Mouse (Mus musculus) heart, embryonic 14.5 days (tissue): ENCODE results near the gene Cabs1. TPM values are rescaled to one million over a fixed set of nuclear protein-coding genes. Genes with fewer than 3 reads are reported as not detected.

Source experiments
- ATAC-seq: fragments of 200-750 bp; cut with Nextera tagmentation; 2 replicates; pipeline ENCODE4 v1.8.0; 2017; ENCODE audit warnings: low read depth, moderate TSS enrichment; ENCODE audit not compliant: insufficient number of reproducible peaks, insufficient read depth, low FRiP score
- H3K27ac ChIP-seq, 2 experiments: fragments of 200-500 bp in 1 of 2; fragments of 300-500 bp in 1 of 2; sonication (generic) in 1 of 2; replicated peaks in 1 of 2; 2 replicates each; pipeline ENCODE4 v1.5.1; 2012 to 2014; ENCODE audit warnings: low read depth in 2 of 2, low read length in 2 of 2, control low read depth in 1 of 2, mild to moderate bottlenecking in 1 of 2, mixed read lengths in 1 of 2; ENCODE audit not compliant: control insufficient read depth in 1 of 2, insufficient read depth in 1 of 2
- H3K27me3 ChIP-seq: fragments of 300-500 bp; sonication (generic); 2 replicates; pipeline ENCODE4 v1.6.1; 2014; ENCODE audit warnings: mild to moderate bottlenecking, low read length, control low read depth; ENCODE audit not compliant: control insufficient read depth, insufficient read depth
- H3K36me3 ChIP-seq: fragments of 300-500 bp; sonication (generic); 2 replicates; pipeline ENCODE4 v1.6.1; 2014; ENCODE audit warnings: mild to moderate bottlenecking, control low read depth, low read length, mixed read lengths; ENCODE audit not compliant: control insufficient read depth, insufficient read depth
- H3K4me1 ChIP-seq, 2 experiments: fragments of 200-500 bp in 1 of 2; fragments of 300-500 bp in 1 of 2; sonication (generic) in 1 of 2; 2 replicates each; pipeline ENCODE4 v1.6.1; 2012 to 2014; ENCODE audit warnings: low read length in 2 of 2, control low read depth in 1 of 2, mixed read lengths in 1 of 2; ENCODE audit not compliant: control insufficient read depth in 2 of 2, insufficient read depth in 2 of 2
- H3K4me2 ChIP-seq: fragments of 300-500 bp; sonication (generic); 2 replicates; pipeline ENCODE4 v1.6.1; 2014; ENCODE audit warnings: mild to moderate bottlenecking, low read length
- H3K4me3 ChIP-seq, 2 experiments: fragments of 200-500 bp in 1 of 2; fragments of 300-500 bp in 1 of 2; sonication (generic) in 1 of 2; 2 replicates each; pipeline ENCODE4 v1.5.1; 2012 to 2014; ENCODE audit warnings: low read length in 2 of 2, mild to moderate bottlenecking in 2 of 2, control low read depth in 1 of 2, low read depth in 1 of 2, moderate library complexity in 1 of 2; ENCODE audit not compliant: control insufficient read depth in 1 of 2, insufficient read depth in 1 of 2
- H3K9ac ChIP-seq: fragments of 300-500 bp; sonication (generic); 2 replicates; pipeline ENCODE4 v1.6.1; 2014; ENCODE audit warnings: mild to moderate bottlenecking, low read length
- H3K9me3 ChIP-seq: fragments of 300-500 bp; sonication (generic); 2 replicates; pipeline ENCODE4 v1.6.1; 2016; ENCODE audit warnings: low read length, control low read depth; ENCODE audit not compliant: control insufficient read depth
- WGBS: fragments of 180-500 bp; shearing (Covaris S2); extraction: QIAGEN DNeasy Blood & Tissue Kit; methylation state at CpG from one replicate; pipeline ENCODE4 v1.1.7; 2014; 5-methylcytosine and 5-hydroxymethylcytosine counted together
- polyA plus RNA-seq: library from polyadenylated mRNA; unstranded; fragments of >200 nt; fragmentation: Nextera tagmentation; extraction: Ambion mirVana; gene quantifications from 2 replicates; pipeline ENCODE4 v1.2.1, GENCODE M21; 2014

Cabs1 gene
- not detected in 2 replicates for polyA plus RNA-seq

DNA sequence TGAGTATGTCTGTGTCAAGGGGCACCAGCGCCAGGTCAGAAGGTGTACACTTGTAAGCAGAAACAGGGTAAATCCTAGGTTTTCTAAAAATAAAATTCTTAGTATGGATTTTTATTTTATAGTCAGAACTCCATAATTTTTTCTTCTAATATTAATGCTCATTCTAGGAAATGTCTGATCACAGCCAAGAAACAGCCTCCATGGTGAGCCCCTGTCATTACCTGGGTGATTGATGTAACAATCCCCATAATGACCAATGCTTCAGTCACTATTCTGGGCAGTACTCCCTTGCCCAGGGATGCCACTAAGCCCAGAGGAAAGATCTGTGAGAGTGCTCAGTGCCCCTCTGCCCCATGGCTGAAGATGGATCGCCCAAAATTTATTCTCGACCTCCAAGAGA lies at the start of gene Cabs1:
Gene Cabs1, plus strand, starts transcription at position 301 of the 400 bp plus-strand sequence.
- H3K9me3 ChIP-seq, result no peaks in the 10 kb centered on the region
- no peaks in the 10 kb centered on the region for H3K4me1 ChIP-seq
- H3K9ac ChIP-seq, result no peak within 1 kb of the TSS
- no peak for ATAC-seq
- no peak within 1 kb of the TSS for H3K4me2 ChIP-seq
- no peaks in the 10 kb centered on the region for H3K36me3 ChIP-seq
- H3K27ac ChIP-seq, result no peak within 1 kb of the TSS
- no peak within 1 kb of the TSS for H3K4me3 ChIP-seq
- WGBS, result 72% methylated on average over 3 of the region's 3 CpGs
- H3K27me3 ChIP-seq, result no peaks in the 10 kb centered on the region

DNA sequence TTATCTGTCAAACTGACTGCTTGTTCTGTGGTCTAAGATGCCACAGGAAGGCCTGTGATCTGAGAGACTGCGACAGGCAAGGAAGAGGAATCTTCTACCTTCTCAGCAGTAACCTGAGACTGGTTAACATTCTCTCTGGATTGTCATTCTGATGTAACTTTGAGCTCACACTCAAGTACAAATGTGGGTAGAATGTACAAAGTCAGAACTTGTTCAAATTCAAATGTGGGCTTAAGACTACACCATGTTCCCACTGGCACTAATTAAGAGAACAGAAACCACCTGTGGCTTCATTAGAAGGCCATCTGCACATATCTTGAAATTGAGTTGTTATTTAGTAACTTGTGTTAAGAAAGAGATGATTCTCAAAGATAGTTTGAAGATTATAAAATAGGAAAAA lies 47.6 kb upstream of the Cabs1 start:
- H3K36me3 ChIP-seq, result no peaks in the 10 kb centered on the region
- 59% methylated on average over 1 of the region's 1 CpGs for WGBS
- H3K4me2 ChIP-seq, result no peak overlapping the region
- no peaks in the 10 kb centered on the region for H3K4me1 ChIP-seq
- ATAC-seq, result no peak
- H3K27me3 ChIP-seq, result no peaks in the 10 kb centered on the region
- H3K4me3 ChIP-seq, result no peak overlapping the region
- no peaks in the 10 kb centered on the region for H3K9me3 ChIP-seq
- H3K9ac ChIP-seq, result no peak overlapping the region
- H3K27ac ChIP-seq, result no peak overlapping the region

DNA sequence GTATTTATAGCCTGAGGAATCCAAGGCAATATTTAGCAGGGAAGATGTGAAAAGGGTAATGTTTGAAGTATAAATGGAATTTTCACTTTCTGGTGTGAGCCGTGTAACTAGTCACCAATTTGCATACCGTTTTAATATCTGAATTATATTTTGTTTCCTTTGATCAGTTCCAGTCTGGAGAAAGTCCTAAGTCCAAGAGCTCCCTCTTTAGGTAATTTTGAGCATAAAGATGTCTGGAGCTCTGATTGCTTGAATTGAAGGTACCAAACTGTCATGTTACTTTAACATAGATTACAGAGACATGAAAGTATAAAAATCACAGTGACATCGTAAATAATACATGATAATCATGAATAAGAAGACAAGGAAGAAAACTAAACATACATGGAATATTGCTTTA lies 38.5 kb upstream of the Cabs1 start:
- Histone ChIP-seq H3K4me1 (no peaks in the 10 kb centered on the region), H3K9me3 (no peaks in the 10 kb centered on the region), H3K4me2 (no peak overlapping the region), H3K4me3 (no peak overlapping the region), H3K36me3 (no peaks in the 10 kb centered on the region), H3K27ac (no peak overlapping the region), H3K27me3 (no peaks in the 10 kb centered on the region), H3K9ac (no peak overlapping the region)
- no peak for ATAC-seq
- 26% methylated on average over 3 of the region's 3 CpGs for WGBS

DNA sequence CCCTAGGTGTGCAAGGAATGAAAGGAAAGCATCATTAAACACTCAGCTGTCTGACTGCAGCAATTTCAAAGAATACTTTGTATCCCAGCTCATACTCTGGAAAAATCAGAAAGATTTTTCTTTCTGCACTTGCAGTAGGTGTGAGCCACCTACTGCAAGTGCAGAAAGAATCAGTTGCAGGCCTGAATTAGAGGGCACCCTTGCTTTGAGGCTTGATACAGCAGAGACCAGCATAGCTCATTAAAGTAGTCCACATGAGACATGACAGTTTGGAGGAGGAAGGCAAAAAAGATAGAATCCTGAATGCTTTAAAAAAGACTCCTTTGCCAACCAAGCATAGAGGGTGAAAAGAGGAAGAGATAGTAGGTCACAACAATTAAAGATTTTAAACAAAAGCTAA lies 36.7 kb upstream of the Cabs1 start:
- no peak overlapping the region for H3K4me3 ChIP-seq
- no peaks in the 10 kb centered on the region for H3K36me3 ChIP-seq
- H3K27ac ChIP-seq, result no peak overlapping the region
- no peaks in the 10 kb centered on the region for H3K4me1 ChIP-seq
- no peak overlapping the region for H3K4me2 ChIP-seq
- H3K27me3 ChIP-seq, result no peaks in the 10 kb centered on the region
- ATAC-seq, result no peak
- no peaks in the 10 kb centered on the region for H3K9me3 ChIP-seq
- no peak overlapping the region for H3K9ac ChIP-seq

DNA sequence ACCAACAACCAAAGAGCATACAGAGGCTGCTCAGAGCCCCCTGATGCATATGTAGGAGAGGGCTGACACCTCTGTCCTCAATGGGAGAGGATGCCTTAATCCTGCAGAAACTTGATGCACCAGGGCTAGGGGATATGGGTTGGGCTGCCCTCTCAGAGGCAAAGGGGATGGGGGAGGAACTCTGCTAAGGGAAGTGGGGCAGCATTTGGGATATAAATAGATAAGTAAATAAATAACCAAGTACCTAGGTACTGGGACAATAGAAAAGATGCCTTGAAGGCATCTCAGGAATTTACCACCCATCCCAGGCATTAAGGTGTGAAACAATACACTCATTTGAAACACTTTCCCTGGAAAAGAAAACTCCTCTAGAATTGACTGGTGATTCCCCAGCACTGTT lies 27.4 kb upstream of the Cabs1 start:
- Histone ChIP-seq H3K27ac (no peak overlapping the region), H3K4me2 (no peak overlapping the region), H3K4me1 (no peaks in the 10 kb centered on the region), H3K27me3 (no peaks in the 10 kb centered on the region), H3K9ac (no peak overlapping the region), H3K36me3 (no peaks in the 10 kb centered on the region), H3K4me3 (no peak overlapping the region), H3K9me3 (no peaks in the 10 kb centered on the region)
- ATAC-seq, result no peak

DNA sequence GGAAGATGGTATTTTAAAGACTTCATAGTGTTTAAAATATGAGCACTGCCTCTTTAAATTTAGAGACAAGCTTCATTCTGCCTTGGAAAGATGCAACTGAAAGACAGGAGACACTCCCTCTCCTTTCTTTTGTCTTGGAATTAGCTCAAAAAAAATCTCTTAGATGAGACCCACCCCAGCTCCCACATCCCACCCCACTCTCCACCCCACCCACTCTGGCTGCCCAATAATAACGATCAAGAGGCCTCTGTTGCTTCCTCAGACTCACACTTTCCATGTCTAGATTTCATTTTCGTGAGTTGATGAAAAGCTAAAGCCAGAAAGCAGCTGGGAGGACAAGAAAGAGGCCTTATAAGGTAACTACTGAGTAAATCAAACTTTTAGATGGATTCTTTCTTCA lies 10.0 kb upstream of the Cabs1 start, which contains the start of the genes 2310003L06Rik and Gm28434:
Gene 2310003L06Rik, plus strand, starts transcription at position 259 of the 400 bp plus-strand sequence.
Gene Gm28434, plus strand, starts transcription at position 317 of the 400 bp plus-strand sequence.
- Histone ChIP-seq H3K4me1 (no peaks in the 10 kb centered on the region), H3K4me3 (no peak within 1 kb of the TSS), H3K4me2 (no peak within 1 kb of the TSS), H3K27me3 (no peaks in the 10 kb centered on the region), H3K27ac (no peak within 1 kb of the TSS), H3K9ac (no peak within 1 kb of the TSS), H3K36me3 (no peaks in the 10 kb centered on the region), H3K9me3 (no peaks in the 10 kb centered on the region)
- 51% methylated on average over 2 of the region's 2 CpGs for WGBS
- no peak for ATAC-seq

DNA sequence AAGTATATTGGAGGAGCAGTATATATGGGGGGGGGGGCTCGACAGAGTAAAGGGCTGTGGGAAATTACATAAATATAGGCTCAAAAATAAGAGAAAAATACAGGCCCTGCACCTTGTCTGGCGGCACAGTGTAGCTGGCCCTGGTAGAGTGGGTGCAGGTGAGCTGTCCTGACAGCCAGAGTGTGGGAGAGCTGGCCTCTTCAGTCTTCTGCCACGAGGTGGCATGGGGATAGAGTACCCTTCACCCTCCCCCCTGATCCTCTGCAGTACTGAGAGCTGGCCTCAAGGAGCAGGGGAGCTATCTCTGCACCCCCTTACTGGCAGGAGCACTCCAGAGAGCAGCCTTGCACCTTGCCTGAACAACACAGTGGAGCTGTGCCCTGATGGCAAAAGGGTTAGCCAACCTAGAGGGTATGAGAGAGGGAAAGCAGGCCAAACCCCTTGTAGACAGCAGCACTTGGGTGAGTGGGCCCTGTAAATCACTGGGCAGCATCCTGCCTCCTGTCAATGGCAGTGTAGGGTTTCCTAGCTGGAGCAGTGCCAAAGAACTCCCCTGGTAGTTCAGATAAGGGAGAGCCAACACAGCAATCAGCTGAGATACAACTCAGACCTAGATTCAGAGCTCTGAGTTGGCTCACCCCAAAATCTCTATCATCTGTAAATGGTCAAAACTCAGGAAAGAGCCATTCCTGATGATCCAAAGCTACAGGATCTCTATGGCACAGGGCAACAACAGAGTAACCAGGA lies 3.4 kb downstream of the Cabs1 start:
- H3K27me3 ChIP-seq, result no peaks in the 10 kb centered on the region
- no peak overlapping the region for H3K9ac ChIP-seq
- no peak overlapping the region for H3K4me2 ChIP-seq
- no peaks in the 10 kb centered on the region for H3K36me3 ChIP-seq
- H3K4me1 ChIP-seq, result no peaks in the 10 kb centered on the region
- no peak overlapping the region for H3K4me3 ChIP-seq
- ATAC-seq, result no peak
- no peaks in the 10 kb centered on the region for H3K9me3 ChIP-seq
- no peak overlapping the region for H3K27ac ChIP-seq
- WGBS, result 48% methylated on average over 3 of the region's 3 CpGs

DNA sequence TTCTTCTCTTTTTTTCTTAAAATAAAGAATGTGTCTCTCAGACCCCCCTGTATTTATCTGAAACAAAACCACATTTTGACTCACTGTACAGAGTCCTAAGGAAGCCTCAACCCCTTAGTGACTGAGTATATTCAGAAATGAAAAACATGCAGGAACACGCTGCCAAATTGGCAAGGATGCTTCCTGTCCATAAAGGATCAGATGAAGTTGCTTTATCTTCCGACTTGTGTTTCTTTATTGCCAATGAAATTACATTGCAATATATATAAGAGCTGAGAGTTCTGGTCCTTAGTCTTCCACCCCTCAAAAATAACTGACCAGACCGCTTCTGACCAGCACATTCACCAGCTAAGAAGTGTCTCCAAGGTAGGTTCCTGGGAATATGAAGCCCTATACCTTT lies 23.0 kb downstream of the Cabs1 start, which contains the start of gene Smr3a:
Gene Smr3a, plus strand, starts transcription at position 301 of the 400 bp plus-strand sequence.
- ATAC-seq, result no peak
- WGBS, result 74% methylated on average over 3 of the region's 3 CpGs
- H3K9ac ChIP-seq, result no peak within 1 kb of the TSS

More for the DNA sequence above, 23.0 kb downstream of the Cabs1 start, which contains the start of gene Smr3a:
- Histone ChIP-seq H3K4me1 (no peaks in the 10 kb centered on the region), H3K4me3 (no peak within 1 kb of the TSS), H3K9me3 (no peaks in the 10 kb centered on the region), H3K27ac (no peak within 1 kb of the TSS), H3K36me3 (no peaks in the 10 kb centered on the region), H3K4me2 (no peak within 1 kb of the TSS), H3K27me3 (no peaks in the 10 kb centered on the region)
